Mouse (Mus musculus) lung, adult 2 months (tissue): ENCODE measurements around the gene Tox2.

Source experiments
- CTCF ChIP-seq: fragments of 200-500 bp; IDR thresholded peaks from 2 replicates; pipeline ENCODE4 v1.5.1; 2011; ENCODE audit warnings: mild to moderate bottlenecking, low read length, control low read depth; ENCODE audit not compliant: insufficient read depth
- POLR2A ChIP-seq: fragments of 200-500 bp; IDR thresholded peaks from 2 replicates; pipeline ENCODE4 v1.6.1; 2011; ENCODE audit warnings: low read depth, mild to moderate bottlenecking, control low read depth, low read length, borderline replicate concordance; ENCODE audit errors: extremely low read depth

DNA sequence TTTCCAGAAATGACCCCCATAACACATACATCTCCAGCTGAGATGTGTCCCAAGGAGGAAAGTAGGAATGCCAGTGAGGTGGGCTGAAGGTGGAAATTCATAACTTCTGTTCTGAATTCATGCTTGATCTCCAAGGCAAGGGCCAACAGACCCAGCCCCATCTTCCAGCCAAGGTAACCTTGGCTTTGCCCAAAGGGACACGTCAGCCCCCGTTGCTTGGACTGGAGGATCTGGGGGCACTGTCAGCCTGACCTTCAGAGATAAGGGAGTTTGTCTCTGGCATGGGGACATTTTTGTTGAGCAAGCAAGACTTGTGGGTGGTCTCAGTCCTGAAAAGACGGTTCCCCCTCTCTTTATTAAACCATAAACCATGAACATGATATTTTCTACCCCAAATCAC, 15.2 kb downstream of the Tox2 start:
- TF ChIP-seq CTCF (no peak), POLR2A (no peak)
